Mouse (Mus musculus): ENCODE measurements around the gene Ppp3r2. TPM values are rescaled to one million over a fixed set of nuclear protein-coding genes. Genes with fewer than 3 reads are reported as not detected.

Gene Ppp3r2
- total RNA-seq, 2 experiments from 2014 or later = not detected

Other genes with a start within 250 kb of the Ppp3r2 start
- 1 to 10 TPM in 1 of 2 experiments, under 1 TPM in 1; 0.95 to 1.1 TPM for gene Acnat1, start 208.1 kb downstream of the Ppp3r2 start, total RNA-seq (2021)
- gene Baat, start 175.5 kb downstream of the Ppp3r2 start, total RNA-seq (2021) = under 1 TPM; 0.13 to 0.26 TPM
- gene Mrpl50, start 160.9 kb downstream of the Ppp3r2 start, total RNA-seq (2021) = 10 to 100 TPM; 47.3 to 48.7 TPM
- 1 to 10 TPM; 5.9 to 6.5 TPM for gene Zfp189, start 160.8 kb downstream of the Ppp3r2 start, total RNA-seq (2021)
- under 1 TPM in 1 of 2 experiments, not detected in 1; 0.63 TPM for gene Aldob, start 132.5 kb downstream of the Ppp3r2 start, total RNA-seq (2021)
- 1 to 10 TPM; 8.2 to 9.4 TPM for gene Tmem246, start 84.1 kb downstream of the Ppp3r2 start, total RNA-seq (2021)
- gene Rnf20, start 50.0 kb downstream of the Ppp3r2 start, total RNA-seq (2021) = 10 to 100 TPM; 53.7 to 54.4 TPM
- gene Grin3a, start 163.7 kb upstream of the Ppp3r2 start, total RNA-seq (2021) = under 1 TPM; 0.13 to 0.20 TPM